Mouse (Mus musculus): ENCODE data around the gene Hunk. TPM values are rescaled to one million over a fixed set of nuclear protein-coding genes. Genes with fewer than 3 reads are reported as not detected.

The Hunk gene
- polyA plus RNA-seq, 1 experiment from 2014 or later = 8.5 TPM

- Histone ChIP-seq H3K9ac (replicated peaks) (peak overlapping the region; percentile 42; the same call in 1 of the 2 replicates), H3K27me3 (no peaks in the 10 kb centered on the region), H3K36me3 (no peaks in the 10 kb centered on the region), H3K4me3 (replicated peaks) (no peak overlapping the region), H3K4me1 (replicated peaks) (peaks cover 22% of the 10 kb centered on the region), H3K4me2 (replicated peaks) (peak overlapping the region; percentile 23), H3K9me3 (no peaks in the 10 kb centered on the region), H3K27ac (peak overlapping the region; percentile 84)
- 5% methylated on average over 10 of the region's 10 CpGs for WGBS
- ATAC-seq = no peak; the same call in none of the 2 replicates
Observed at GRCm38 (mm10) chr16:90521191-90521950, 135.6 kb downstream of the Hunk start.

- Histone ChIP-seq H3K4me1 (replicated peaks) (peaks cover 22% of the 10 kb centered on the region), H3K27me3 (no peaks in the 10 kb centered on the region), H3K36me3 (no peaks in the 10 kb centered on the region), H3K4me2 (replicated peaks) (peak overlapping the region; percentile 23; the same call in 1 of the 2 replicates), H3K27ac (peak overlapping the region; percentile 84), H3K4me3 (replicated peaks) (no peak overlapping the region), H3K9me3 (no peaks in the 10 kb centered on the region), H3K9ac (replicated peaks) (peak overlapping the region; percentile 42; the same call in 1 of the 2 replicates)
- 6% methylated on average over 3 of the region's 3 CpGs for WGBS
- ATAC-seq = peak; percentile 87
Observed at GRCm38 (mm10) chr16:90521951-90522255, 136.1 kb downstream of the Hunk start.

DNA sequence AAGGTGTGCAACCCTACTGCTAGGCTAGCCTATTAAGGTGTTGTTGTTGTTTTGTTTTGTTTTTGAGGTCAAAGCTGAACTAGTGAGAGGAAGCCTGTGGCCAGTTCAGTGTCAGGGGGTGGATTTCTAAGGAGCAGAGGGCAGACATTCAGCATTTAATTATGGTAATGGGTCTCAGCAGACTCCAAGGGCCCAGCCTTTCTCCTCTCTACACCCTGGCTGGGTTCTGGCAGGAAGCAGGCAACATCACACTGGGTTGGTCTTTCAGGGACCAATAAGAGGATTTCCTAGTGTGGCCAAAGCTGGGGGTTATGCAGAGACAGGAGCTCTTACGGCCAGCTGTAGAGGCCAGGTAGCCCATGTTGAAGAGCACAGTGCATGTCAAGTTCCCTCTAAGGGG, 136.8 kb downstream of the Hunk start:
- Histone ChIP-seq H3K9me3 (no peaks in the 10 kb centered on the region), H3K27ac (peak overlapping the region; percentile 70), H3K4me3 (replicated peaks) (no peak overlapping the region), H3K27me3 (no peaks in the 10 kb centered on the region), H3K36me3 (no peaks in the 10 kb centered on the region), H3K9ac (replicated peaks) (no peak overlapping the region), H3K4me1 (replicated peaks) (peaks cover 22% of the 10 kb centered on the region), H3K4me2 (replicated peaks) (no peak overlapping the region)
- WGBS = 13% methylated on average over 1 of the region's 1 CpGs
- peak; percentile 18; the same call in 1 of the 2 replicates for ATAC-seq

GRCm38 (mm10) chr16:90523373-90523772, 137.6 kb downstream of the Hunk start:
- no peaks in the 10 kb centered on the region for H3K27me3 ChIP-seq
- no peak overlapping the region for H3K4me2 ChIP-seq (replicated peaks)
- no peak overlapping the region for H3K4me3 ChIP-seq (replicated peaks)
- no peaks in the 10 kb centered on the region for H3K36me3 ChIP-seq
- 43% methylated on average over 6 of the region's 6 CpGs for WGBS
- no peak for ATAC-seq
- H3K4me1 ChIP-seq (replicated peaks) = peaks cover 22% of the 10 kb centered on the region
- H3K9me3 ChIP-seq = no peaks in the 10 kb centered on the region
- 0 out of 2 replicates have a peak overlapping the region, but pooled peaks have one; percentile 5 for H3K27ac ChIP-seq
- no peak overlapping the region for H3K9ac ChIP-seq (replicated peaks)

- H3K4me2 ChIP-seq (replicated peaks) = no peak overlapping the region
- WGBS = 96% methylated on average over 18 of the region's 18 CpGs
- H3K4me1 ChIP-seq (replicated peaks) = peaks cover 19% of the 10 kb centered on the region
- no peak overlapping the region for H3K4me3 ChIP-seq (replicated peaks)
- H3K27me3 ChIP-seq = no peaks in the 10 kb centered on the region
- H3K27ac ChIP-seq = no peak overlapping the region
- ATAC-seq = no peak
- no peak overlapping the region for H3K9ac ChIP-seq (replicated peaks)
- no peaks in the 10 kb centered on the region for H3K9me3 ChIP-seq
- no peaks in the 10 kb centered on the region for H3K36me3 ChIP-seq
Observed at GRCm38 (mm10) chr16:90523894-90524293, 138.1 kb downstream of the Hunk start.

GRCm38 (mm10) chr16:90524393-90524792, 138.6 kb downstream of the Hunk start:
- H3K36me3 ChIP-seq = no peaks in the 10 kb centered on the region
- no peak for ATAC-seq
- H3K27me3 ChIP-seq = no peaks in the 10 kb centered on the region
- no peak overlapping the region for H3K9ac ChIP-seq (replicated peaks)
- H3K4me2 ChIP-seq (replicated peaks) = no peak overlapping the region
- no peak overlapping the region for H3K27ac ChIP-seq
- H3K4me3 ChIP-seq (replicated peaks) = no peak overlapping the region
- peaks cover 19% of the 10 kb centered on the region for H3K4me1 ChIP-seq (replicated peaks)
- WGBS = 98% methylated on average over 18 of the region's 18 CpGs
- H3K9me3 ChIP-seq = no peaks in the 10 kb centered on the region

GRCm38 (mm10) chr16:90533119-90533673, 147.4 kb downstream of the Hunk start:
- no peak for ATAC-seq
- no peak overlapping the region for H3K4me3 ChIP-seq (replicated peaks)
- H3K27ac ChIP-seq = no peak overlapping the region
- WGBS = 66% methylated on average over 10 of the region's 10 CpGs
- no peaks in the 10 kb centered on the region for H3K27me3 ChIP-seq
- H3K36me3 ChIP-seq = no peaks in the 10 kb centered on the region
- H3K4me2 ChIP-seq (replicated peaks) = no peak overlapping the region
- H3K9ac ChIP-seq (replicated peaks) = no peak overlapping the region
- no peaks in the 10 kb centered on the region for H3K4me1 ChIP-seq (replicated peaks)
- no peaks in the 10 kb centered on the region for H3K9me3 ChIP-seq

- Histone ChIP-seq H3K4me3 (replicated peaks) (no peak overlapping the region), H3K36me3 (no peaks in the 10 kb centered on the region), H3K9me3 (no peaks in the 10 kb centered on the region), H3K27me3 (no peaks in the 10 kb centered on the region), H3K4me2 (replicated peaks) (no peak overlapping the region), H3K4me1 (replicated peaks) (no peaks in the 10 kb centered on the region), H3K9ac (replicated peaks) (no peak overlapping the region), H3K27ac (no peak overlapping the region)
- WGBS = 92% methylated on average over 8 of the region's 8 CpGs
- ATAC-seq = no peak
Observed at GRCm38 (mm10) chr16:90534591-90534990, 148.8 kb downstream of the Hunk start.

GRCm38 (mm10) chr16:90538926-90539325, 153.1 kb downstream of the Hunk start:
- no peaks in the 10 kb centered on the region for H3K36me3 ChIP-seq
- H3K27ac ChIP-seq = no peak overlapping the region
- no peak overlapping the region for H3K4me3 ChIP-seq (replicated peaks)
- no peak overlapping the region for H3K9ac ChIP-seq (replicated peaks)
- 76% methylated on average over 5 of the region's 5 CpGs for WGBS
- H3K4me2 ChIP-seq (replicated peaks) = no peak overlapping the region
- H3K9me3 ChIP-seq = no peaks in the 10 kb centered on the region
- H3K27me3 ChIP-seq = no peaks in the 10 kb centered on the region
- H3K4me1 ChIP-seq (replicated peaks) = no peaks in the 10 kb centered on the region
- ATAC-seq = no peak

DNA sequence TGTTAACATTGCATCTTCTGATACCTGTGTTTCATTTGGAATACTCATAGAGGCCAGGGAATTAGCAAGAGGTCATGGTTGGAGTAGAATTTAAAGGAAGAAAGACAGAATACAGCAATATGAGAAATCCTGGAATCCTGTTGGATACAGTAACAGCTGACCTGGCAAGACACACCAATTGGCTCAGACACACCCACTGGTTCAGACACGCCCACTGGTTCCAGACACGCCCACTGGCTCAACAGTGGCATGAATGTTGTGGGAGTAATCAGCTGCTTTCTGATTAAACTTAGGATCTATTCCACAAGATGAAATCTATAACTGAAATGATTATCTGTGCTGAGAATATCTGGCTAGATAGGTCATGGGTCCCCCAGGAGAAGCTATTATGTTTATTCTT, 155.4 kb downstream of the Hunk start:
- H3K9me3 ChIP-seq = no peaks in the 10 kb centered on the region
- H3K27me3 ChIP-seq = no peaks in the 10 kb centered on the region
- no peak overlapping the region for H3K4me3 ChIP-seq (replicated peaks)
- no peak for ATAC-seq
- H3K9ac ChIP-seq (replicated peaks) = no peak overlapping the region
- H3K4me1 ChIP-seq (replicated peaks) = peaks cover 7% of the 10 kb centered on the region; the same call in 1 of the 2 replicates
- H3K4me2 ChIP-seq (replicated peaks) = no peak overlapping the region
- H3K27ac ChIP-seq = no peak overlapping the region
- WGBS = 84% methylated on average over 2 of the region's 2 CpGs
- H3K36me3 ChIP-seq = no peaks in the 10 kb centered on the region

DNA sequence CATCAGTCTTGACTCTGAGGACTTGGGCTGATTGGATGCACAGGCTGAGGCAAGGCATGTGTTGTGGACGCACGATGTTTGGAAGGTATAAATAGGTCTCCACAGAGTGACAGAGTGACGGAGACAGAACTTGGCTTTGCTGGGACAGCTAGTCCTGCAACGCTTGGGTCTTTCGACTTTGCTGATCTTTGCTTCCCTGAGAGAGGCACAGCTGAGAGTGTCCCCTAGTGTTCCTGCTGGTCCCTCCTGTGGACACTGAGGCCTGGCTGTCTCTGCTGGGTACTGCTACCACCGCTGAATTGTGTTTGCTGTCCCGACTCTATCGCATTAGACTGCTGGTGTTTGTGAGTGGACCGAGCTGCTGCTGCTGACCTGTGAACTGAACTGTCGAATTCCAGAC, 156.6 kb downstream of the Hunk start:
- Histone ChIP-seq H3K36me3 (no peaks in the 10 kb centered on the region), H3K9me3 (no peaks in the 10 kb centered on the region), H3K4me3 (replicated peaks) (no peak overlapping the region), H3K4me2 (replicated peaks) (no peak overlapping the region), H3K4me1 (replicated peaks) (peaks cover 7% of the 10 kb centered on the region; the same call in 1 of the 2 replicates), H3K27ac (no peak overlapping the region), H3K27me3 (no peaks in the 10 kb centered on the region), H3K9ac (replicated peaks) (no peak overlapping the region)
- 70% methylated on average over 10 of the region's 10 CpGs for WGBS
- no peak for ATAC-seq

GRCm38 (mm10) chr16:90544175-90544574, 158.4 kb downstream of the Hunk start:
- Histone ChIP-seq H3K36me3 (no peaks in the 10 kb centered on the region), H3K27me3 (no peaks in the 10 kb centered on the region), H3K4me2 (replicated peaks) (no peak overlapping the region), H3K4me1 (replicated peaks) (peaks cover 7% of the 10 kb centered on the region; the same call in 1 of the 2 replicates), H3K4me3 (replicated peaks) (no peak overlapping the region), H3K27ac (no peak overlapping the region), H3K9ac (replicated peaks) (no peak overlapping the region), H3K9me3 (no peaks in the 10 kb centered on the region)
- no peak for ATAC-seq
- 89% methylated on average over 9 of the region's 9 CpGs for WGBS

Measured in midbrain, embryonic 13.5 days (tissue).